Mouse (Mus musculus) stomach, postnatal 0 days (tissue): ENCODE measurements around the gene Gorab. TPM values are rescaled to one million over a fixed set of nuclear protein-coding genes. Genes with fewer than 3 reads are reported as not detected.
A peak's percentile ranks its signal among the peaks of the same experiment; 100 is the strongest.

ENCODE experiments used
- ATAC-seq: fragments of 200-750 bp; cut with Nextera tagmentation; 2 replicates; pipeline ENCODE4 v1.8.0; 2017; ENCODE audit not compliant: low FRiP score, low TSS enrichment
- DNase-seq: peaks from one replicate; pipeline ENCODE4 v3.0.0-alpha.2; 2016; ENCODE audit warnings: low spot score
- H3K27ac ChIP-seq: fragments of 300-500 bp; sonication (generic); replicated peaks from 2 replicates; pipeline ENCODE4 v1.5.1; 2014; ENCODE audit warnings: mild to moderate bottlenecking, control low read depth
- H3K27me3 ChIP-seq: fragments of 300-500 bp; sonication (generic); 2 replicates; pipeline ENCODE4 v1.6.1; 2014; ENCODE audit warnings: low read length; ENCODE audit not compliant: control insufficient read depth, insufficient read depth
- H3K36me3 ChIP-seq: fragments of 300-500 bp; sonication (generic); 2 replicates; pipeline ENCODE4 v1.6.1; 2014; ENCODE audit warnings: low read length, mixed read lengths; ENCODE audit not compliant: control insufficient read depth, insufficient read depth
- H3K4me1 ChIP-seq: fragments of 300-500 bp; sonication (generic); replicated peaks from 2 replicates; pipeline ENCODE4 v1.6.1; 2014; ENCODE audit warnings: antibody characterized with exemption; ENCODE audit not compliant: control insufficient read depth, insufficient read depth
- H3K4me2 ChIP-seq: fragments of 300-500 bp; sonication (generic); replicated peaks from 2 replicates; pipeline ENCODE4 v1.6.1; 2014; ENCODE audit warnings: low read depth, mild to moderate bottlenecking, control low read depth, moderate library complexity
- H3K4me3 ChIP-seq: fragments of 300-500 bp; sonication (generic); 2 replicates; pipeline ENCODE4 v1.5.1; 2014; ENCODE audit warnings: low read depth, low read length, control low read depth
- H3K9ac ChIP-seq: fragments of 300-500 bp; sonication (generic); 2 replicates; pipeline ENCODE4 v1.6.1; 2014; ENCODE audit warnings: mild to moderate bottlenecking, low read length, control low read depth, mixed read lengths
- H3K9me3 ChIP-seq: fragments of 300-500 bp; sonication (generic); 2 replicates; pipeline ENCODE4 v1.6.1; 2016; ENCODE audit warnings: low read length; ENCODE audit not compliant: control insufficient read depth
- CTCF ChIP-seq: IDR thresholded peaks from 2 replicates; pipeline ENCODE4 v1.5.1; 2016; ENCODE audit warnings: antibody characterized with exemption, low read depth, mild to moderate bottlenecking, moderate library complexity
- EP300 ChIP-seq: optimal IDR thresholded peaks from 2 replicates; pipeline ENCODE3; 2016; ENCODE audit warnings: antibody characterized with exemption
- WGBS: fragments of 180-500 bp; shearing (Covaris S2); extraction: QIAGEN DNeasy Blood & Tissue Kit; methylation state at CpG from one replicate; pipeline ENCODE4 v1.1.7; 2014; 5-methylcytosine and 5-hydroxymethylcytosine counted together
- polyA plus RNA-seq: library from polyadenylated mRNA; unstranded; fragments of >200 nt; fragmentation: Nextera tagmentation; extraction: Ambion mirVana; gene quantifications from 2 replicates; pipeline ENCODE4 v1.2.1, GENCODE M21; 2015

The Gorab gene
- polyA plus RNA-seq, 1 experiment from 2014 or later, result 10.4 TPM

GRCm38 (mm10) chr1:163355626-163356156, 47.8 kb downstream of the Gorab start:
- DNase-seq (no peak), ATAC-seq (no peak)
- no peaks in the 10 kb centered on the region for H3K4me1 ChIP-seq
- no peak overlapping the region for H3K4me2 ChIP-seq
- WGBS, result 39% methylated on average over 3 of the region's 3 CpGs
- no peaks in the 10 kb centered on the region for H3K27me3 ChIP-seq
- no peak overlapping the region for H3K27ac ChIP-seq
- no peak for TF ChIP-seq CTCF
- no peaks in the 10 kb centered on the region for H3K9me3 ChIP-seq
- no peaks in the 10 kb centered on the region for H3K36me3 ChIP-seq
- no peak overlapping the region for H3K9ac ChIP-seq
- no peak overlapping the region for H3K4me3 ChIP-seq

GRCm38 (mm10) chr1:163350988-163351387, 52.5 kb downstream of the Gorab start:
- Histone ChIP-seq H3K4me1 (no peaks in the 10 kb centered on the region), H3K4me3 (no peak overlapping the region), H3K4me2 (no peak overlapping the region), H3K9me3 (no peaks in the 10 kb centered on the region), H3K36me3 (no peaks in the 10 kb centered on the region), H3K27me3 (no peaks in the 10 kb centered on the region), H3K9ac (no peak overlapping the region), H3K27ac (no peak overlapping the region)
- 73% methylated on average over 3 of the region's 3 CpGs for WGBS
- TF ChIP-seq CTCF (no peak), EP300 (no peak)
- no peak for ATAC-seq
- no peak for DNase-seq

- DNase-seq (no peak), ATAC-seq (no peak)
- no peaks in the 10 kb centered on the region for H3K4me1 ChIP-seq
- no peak for TF ChIP-seq EP300
- TF ChIP-seq CTCF, result no peak
- WGBS, result 76% methylated on average over 5 of the region's 5 CpGs
- H3K9ac ChIP-seq, result no peak overlapping the region
- H3K36me3 ChIP-seq, result no peaks in the 10 kb centered on the region
- no peak overlapping the region for H3K27ac ChIP-seq
- H3K27me3 ChIP-seq, result no peaks in the 10 kb centered on the region
- no peak overlapping the region for H3K4me2 ChIP-seq
- no peak overlapping the region for H3K4me3 ChIP-seq
- no peaks in the 10 kb centered on the region for H3K9me3 ChIP-seq
Measured at GRCm38 (mm10) chr1:163345541-163345940, 57.9 kb downstream of the Gorab start.

GRCm38 (mm10) chr1:163344931-163345330, 58.5 kb downstream of the Gorab start:
- H3K27ac ChIP-seq, result no peak overlapping the region
- no peaks in the 10 kb centered on the region for H3K36me3 ChIP-seq
- no peaks in the 10 kb centered on the region for H3K4me1 ChIP-seq
- no peak overlapping the region for H3K9ac ChIP-seq
- no peak overlapping the region for H3K4me3 ChIP-seq
- no peak for DNase-seq
- H3K9me3 ChIP-seq, result no peaks in the 10 kb centered on the region
- WGBS, result 39% methylated on average over 1 of the region's 1 CpGs
- ATAC-seq, result no peak
- no peak overlapping the region for H3K4me2 ChIP-seq
- peak; percentile 54 for TF ChIP-seq CTCF
- TF ChIP-seq EP300, result no peak
- no peaks in the 10 kb centered on the region for H3K27me3 ChIP-seq

GRCm38 (mm10) chr1:163339219-163339561, 64.3 kb downstream of the Gorab start:
- H3K4me3 ChIP-seq, result no peak overlapping the region
- H3K36me3 ChIP-seq, result no peaks in the 10 kb centered on the region
- no peaks in the 10 kb centered on the region for H3K27me3 ChIP-seq
- no peaks in the 10 kb centered on the region for H3K4me1 ChIP-seq
- TF ChIP-seq CTCF (no peak), EP300 (no peak)
- ATAC-seq (no peak), DNase-seq (no peak)
- H3K4me2 ChIP-seq, result no peak overlapping the region
- WGBS, result 21% methylated on average over 3 of the region's 3 CpGs
- H3K27ac ChIP-seq, result no peak overlapping the region
- no peaks in the 10 kb centered on the region for H3K9me3 ChIP-seq
- H3K9ac ChIP-seq, result no peak overlapping the region

- H3K4me1 ChIP-seq, result no peaks in the 10 kb centered on the region
- 58% methylated on average over 7 of the region's 7 CpGs for WGBS
- ATAC-seq (no peak), DNase-seq (no peak)
- no peaks in the 10 kb centered on the region for H3K9me3 ChIP-seq
- TF ChIP-seq EP300 (no peak), CTCF (no peak)
- H3K27me3 ChIP-seq, result no peaks in the 10 kb centered on the region
- no peak overlapping the region for H3K4me3 ChIP-seq
- no peak overlapping the region for H3K4me2 ChIP-seq
- H3K36me3 ChIP-seq, result no peaks in the 10 kb centered on the region
- no peak overlapping the region for H3K9ac ChIP-seq
- H3K27ac ChIP-seq, result no peak overlapping the region
Measured at GRCm38 (mm10) chr1:163338525-163339218, 64.8 kb downstream of the Gorab start.
